Mouse (Mus musculus) urinary bladder, postnatal 14 days (tissue): ENCODE measurements at regions not wholly inside any gene's neighbourhood (a gene's known extent, or its start where the extent isn't known, plus 50 kb on each side); places are given as distances from the start of the nearest gene placed in this dataset.

Experiments used
- DNase-seq: peaks from one replicate; pipeline ENCODE4 v3.0.0; 2021; ENCODE audit warnings: low spot score

DNA sequence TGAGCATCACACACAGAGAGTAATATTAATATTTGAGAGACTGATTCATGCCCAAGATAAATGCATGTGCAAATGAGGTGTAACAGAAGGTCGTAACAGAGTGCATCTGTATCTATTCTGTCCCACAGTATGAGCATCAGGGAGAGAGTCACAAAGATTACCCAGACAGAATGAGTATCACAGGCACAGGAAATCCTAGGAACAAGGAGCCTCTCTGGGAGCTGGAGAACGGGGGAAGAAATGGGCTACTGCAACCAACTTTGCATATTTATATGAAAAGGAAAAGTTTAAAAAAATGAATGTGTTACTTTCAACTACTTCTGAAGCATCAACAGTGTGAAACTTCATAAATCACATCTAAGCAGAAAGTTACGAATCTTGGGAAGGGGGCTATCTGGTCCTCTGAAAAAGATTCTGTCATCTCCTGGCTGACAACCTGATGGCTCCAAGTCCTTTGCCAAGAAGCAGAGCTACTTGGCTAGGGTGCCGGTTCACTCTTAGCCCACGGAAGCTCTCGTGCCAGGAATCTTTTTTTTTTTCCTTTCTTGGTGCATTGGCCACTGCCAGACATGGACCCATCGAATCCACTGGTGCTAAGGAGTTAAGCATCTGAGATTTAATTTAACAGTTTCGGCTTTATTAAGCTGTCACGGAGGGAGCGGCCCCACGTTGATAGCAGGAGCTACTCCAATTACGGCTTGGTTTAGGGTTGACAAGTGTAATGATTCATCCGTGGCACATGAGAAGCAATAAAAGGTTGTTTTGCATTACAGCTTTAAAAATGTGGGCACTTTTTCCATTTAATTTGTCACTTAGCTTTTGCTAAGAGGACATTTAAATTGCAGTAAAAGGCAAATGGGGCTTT lies 277.6 kb upstream of the Smim15 start:
- no peak for DNase-seq

- no peak for DNase-seq
Measured at GRCm38 (mm10) chr13:107763911-107764310, 280.3 kb upstream of the Smim15 start.

DNA sequence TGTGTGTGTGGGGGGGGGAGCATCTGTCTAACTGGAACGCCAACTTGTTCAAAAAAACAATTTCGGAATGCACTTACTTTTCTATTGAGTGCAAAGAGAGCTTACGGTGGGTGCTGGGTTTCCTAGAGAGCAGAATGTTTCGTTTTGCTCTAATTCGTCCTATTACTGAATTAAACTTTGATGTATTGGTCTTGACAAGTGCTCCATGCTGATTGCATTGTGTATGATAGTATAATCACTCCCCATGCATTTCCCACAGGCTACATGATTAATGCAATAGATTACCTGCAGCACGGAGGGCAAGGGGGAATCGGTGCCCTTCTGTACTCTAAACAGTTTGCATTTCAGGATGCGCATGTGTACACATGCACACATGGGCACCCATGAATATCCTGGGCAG lies 283.7 kb upstream of the Smim15 start:
- no peak for DNase-seq

GRCm38 (mm10) chr13:107758327-107759095 lies 285.7 kb upstream of the Smim15 start:
- no peak for DNase-seq

DNA sequence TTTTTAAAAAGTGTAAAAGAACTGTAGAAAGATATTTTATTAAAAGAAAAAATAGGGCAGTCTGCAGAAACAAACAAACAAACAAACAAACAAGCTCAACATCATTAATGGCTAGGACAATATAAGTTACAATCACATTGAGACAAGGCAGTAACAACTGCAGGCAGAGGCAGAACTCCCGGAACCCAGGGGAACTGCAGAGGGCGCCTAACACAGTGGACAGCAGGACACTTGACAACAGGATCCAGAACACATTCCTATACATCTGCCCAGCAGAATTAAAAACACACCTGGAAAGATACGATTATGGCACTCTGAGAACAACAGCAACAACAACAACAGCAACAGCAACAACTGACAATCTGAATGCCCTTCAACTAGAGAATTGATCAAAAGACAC lies 291.5 kb upstream of the Smim15 start:
- DNase-seq = no peak

DNA sequence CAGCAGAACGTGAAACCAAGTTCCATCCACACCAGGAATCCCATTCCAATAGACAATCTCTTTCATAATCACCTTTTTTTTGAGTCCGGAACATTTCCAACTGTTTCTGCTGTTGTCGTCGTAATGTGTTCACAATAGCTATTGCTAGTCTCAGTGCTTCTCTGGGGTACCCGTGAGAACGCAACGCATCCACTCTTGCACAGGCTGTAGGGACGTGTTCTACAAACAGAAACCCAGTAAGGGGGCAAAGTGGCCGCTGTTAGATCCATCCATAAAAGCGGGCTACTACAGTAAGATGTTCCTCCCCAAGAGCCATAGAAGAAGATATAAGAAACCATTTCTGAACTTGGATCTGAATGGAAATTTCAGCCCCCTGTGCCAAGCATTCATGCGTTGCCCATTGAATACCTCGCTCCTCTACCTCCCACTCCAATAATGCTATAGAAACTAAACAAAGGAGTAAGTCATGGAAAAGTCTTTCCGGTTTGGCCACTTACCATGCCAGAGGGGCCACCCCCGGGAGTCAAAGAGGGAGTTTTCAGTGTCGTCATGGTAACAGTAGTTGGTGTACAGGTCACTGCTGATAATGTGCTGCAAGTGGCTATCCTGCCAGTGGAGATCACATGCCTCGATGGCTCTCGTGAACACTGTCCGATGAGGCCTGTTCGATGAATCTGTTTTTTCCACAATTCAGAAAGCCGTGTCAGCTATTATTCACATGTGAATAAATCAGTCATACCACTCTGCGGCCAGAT lies 300.6 kb upstream of the Smim15 start:
- DNase-seq = no peak

GRCm38 (mm10) chr13:107736581-107736980 lies 307.7 kb upstream of the Smim15 start:
- no peak for DNase-seq

DNA sequence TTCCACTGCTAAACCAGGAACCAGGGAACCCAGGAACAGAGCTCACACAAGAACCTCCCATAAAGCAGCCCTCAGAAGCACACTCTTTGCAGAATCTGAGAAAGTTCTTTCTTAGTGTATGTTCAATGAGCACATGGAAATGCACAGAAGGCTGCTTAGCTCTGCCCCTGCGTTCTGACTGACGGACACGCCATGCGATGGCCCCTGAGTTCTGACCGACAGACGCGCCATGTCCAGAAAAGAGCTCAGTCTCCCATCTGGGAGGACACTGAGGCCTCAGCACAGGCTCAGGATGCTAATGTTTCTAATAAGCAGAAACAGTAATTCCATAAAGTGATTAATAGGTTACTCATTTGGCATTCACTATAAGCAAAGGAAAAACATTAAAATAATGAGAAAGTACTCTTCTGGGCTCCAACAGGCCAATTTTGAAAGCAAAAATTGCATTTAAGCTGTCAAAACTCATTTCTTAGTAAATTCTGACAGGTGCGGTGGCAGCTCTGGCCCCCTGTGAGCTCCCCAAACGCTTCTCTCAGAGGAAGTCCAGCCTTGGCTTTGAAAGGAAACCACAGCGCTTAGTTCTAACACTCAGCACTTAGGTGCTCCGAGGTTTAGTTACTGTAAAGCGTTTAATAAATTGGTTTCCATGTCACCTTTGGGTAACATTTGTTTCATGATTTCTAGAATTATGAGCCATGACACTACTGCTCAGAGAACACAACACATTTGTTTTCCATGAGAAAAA lies 309.9 kb upstream of the Smim15 start:
- no peak for DNase-seq

GRCm38 (mm10) chr13:107730976-107731375 lies 313.3 kb upstream of the Smim15 start:
- DNase-seq = no peak

DNA sequence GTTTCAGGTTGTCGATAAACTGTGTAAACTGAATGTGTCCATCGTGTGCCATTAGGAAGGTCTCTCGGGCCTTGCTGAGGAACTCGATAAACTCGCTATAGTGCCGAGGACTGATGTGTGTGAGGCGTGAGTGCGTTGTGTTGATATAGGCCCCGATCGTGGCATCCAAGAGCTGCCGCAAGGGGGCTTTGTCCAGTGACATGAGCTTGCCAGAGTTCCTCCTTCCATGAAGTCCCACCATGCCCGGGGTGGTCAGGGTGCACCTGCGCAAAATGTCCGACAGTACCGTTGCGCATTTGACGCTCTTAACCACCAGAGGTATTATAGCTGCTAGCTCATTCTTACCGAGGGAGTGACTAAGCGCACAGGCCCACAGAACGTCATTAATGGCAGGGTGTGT lies 317.8 kb upstream of the Smim15 start:
- no peak for DNase-seq

DNA sequence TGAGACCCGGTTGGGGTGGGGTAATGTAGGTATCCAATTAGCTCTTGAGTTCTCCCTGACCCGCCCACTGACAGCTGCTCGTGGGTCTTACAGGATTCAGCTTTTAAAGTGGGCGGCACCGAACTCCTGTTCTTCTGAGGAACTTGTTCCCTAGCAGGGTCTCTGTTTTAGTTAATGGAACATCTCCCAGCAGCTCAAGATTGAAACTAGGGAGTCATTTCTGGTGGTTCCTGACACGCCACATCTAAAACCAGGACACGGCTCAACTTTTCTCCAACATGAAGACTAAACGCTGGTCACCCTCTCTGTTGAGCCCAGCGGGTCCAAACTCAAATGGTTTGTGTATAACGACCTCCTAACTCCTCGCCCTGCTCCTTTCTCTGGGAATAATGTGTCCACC lies 322.3 kb upstream of the Smim15 start:
- DNase-seq = no peak

DNA sequence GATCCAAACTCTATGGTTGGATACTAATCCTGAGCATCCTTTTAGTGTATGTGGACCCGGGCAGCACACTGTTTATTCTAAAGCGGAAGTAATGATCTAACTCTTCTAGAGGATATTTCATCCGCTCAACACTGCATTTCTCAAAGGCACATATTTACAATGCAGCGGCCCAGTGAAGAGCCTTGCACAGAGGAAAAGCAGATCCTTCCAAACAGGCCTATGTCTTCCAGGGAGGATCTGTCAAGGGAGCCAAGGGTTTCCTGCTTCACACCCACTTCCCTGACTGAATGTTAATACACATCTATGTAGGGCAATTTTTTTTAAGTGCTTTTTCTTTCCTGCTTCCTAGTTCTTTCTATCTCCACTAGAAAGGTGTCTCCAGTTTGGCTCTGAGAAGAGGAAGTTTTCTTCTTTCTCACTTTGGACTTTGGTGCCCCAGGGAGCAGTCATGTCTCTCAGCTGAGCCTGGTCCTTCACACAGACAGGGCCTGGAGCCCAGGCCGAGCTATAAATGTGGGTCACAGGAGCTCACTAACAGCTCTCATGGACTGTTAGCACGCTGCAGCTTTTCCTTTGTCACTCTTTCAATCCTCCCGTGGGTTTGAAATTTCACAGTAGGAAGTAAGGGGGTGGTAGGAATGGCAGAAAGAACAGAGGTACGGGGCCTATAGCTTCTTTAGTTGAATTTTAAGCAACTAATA lies 323.2 kb upstream of the Smim15 start:
- DNase-seq = no peak

DNA sequence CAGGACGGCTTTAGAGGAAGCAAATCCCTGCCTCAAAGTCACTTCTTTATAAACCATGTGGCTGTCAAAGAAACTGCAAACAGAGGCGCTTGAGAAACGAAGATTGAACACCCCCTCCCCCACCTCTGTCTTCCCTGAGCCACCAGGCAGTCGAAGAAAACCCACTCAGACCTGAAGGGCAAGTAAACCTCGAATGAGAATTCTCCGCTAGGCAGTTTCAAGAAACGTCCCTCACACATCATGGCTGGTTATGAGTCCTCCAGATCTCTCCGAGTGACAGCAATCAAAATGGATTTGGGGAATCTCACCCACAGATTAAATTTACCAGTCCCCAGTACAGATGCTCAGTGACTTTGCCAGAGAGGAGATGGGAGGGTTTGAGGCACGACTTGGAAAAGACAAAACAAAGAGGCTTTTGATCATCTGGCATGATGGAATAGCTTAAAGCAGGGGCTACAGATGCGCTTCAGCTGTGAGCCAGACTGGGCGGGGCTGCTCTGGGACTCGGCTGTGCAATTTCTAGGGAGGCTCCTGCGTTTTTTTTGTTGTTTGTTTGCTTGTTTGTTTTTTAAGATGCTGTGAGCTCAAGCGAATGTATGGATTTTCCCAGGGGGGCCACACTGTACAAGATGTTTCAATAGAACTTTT lies 325.1 kb upstream of the Smim15 start:
- DNase-seq = no peak

- no peak for DNase-seq
Measured at GRCm38 (mm10) chr13:107715616-107716015, 328.6 kb upstream of the Smim15 start.

DNA sequence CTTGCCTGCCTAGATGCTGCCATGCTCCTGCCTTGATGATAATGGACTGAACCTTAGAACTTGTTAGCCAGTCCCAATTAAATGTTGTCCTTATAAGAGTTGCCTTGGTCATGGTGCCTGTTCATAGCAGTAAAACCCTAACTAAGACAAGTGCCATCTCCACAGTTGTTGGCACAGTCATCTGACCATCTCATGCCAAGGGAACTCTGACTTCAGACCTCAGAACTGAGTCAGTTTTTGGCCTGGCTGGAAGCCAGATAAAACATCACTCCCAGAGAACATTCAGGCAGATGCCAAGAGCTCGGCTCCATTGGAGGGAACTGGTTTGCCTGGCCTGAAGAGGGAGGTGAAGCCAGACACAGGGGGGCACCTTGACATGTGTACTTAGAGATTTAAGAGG lies 330.2 kb upstream of the Smim15 start:
- peak; percentile 42 for DNase-seq

GRCm38 (mm10) chr13:107711341-107711994 lies 332.8 kb upstream of the Smim15 start:
- no peak for DNase-seq

GRCm38 (mm10) chr13:107710368-107710767 lies 333.9 kb upstream of the Smim15 start:
- no peak for DNase-seq

GRCm38 (mm10) chr13:107709828-107710227 lies 334.4 kb upstream of the Smim15 start:
- DNase-seq = no peak

GRCm38 (mm10) chr13:107703736-107704135 lies 340.5 kb upstream of the Smim15 start:
- no peak for DNase-seq
